In the genomic region with DNA sequence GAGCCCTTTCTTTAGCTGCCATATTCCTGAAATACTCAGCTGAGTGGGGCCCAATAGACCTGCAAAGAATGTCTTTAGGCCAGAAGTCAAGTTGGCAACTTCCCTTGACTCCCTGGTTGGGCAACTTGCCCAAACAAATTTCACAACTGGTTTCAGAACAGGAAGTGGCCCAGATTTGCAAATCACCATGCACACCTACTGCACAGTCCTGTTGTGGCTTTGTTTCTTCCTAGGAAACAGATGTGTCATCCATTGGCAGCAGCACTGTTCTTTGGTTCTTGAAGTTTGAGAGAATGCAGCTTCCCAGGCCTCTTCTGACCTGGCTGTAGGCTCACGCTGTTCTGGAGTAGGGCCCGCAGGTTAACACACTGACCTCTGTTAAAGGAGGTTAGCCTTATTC, we compare ENCODE assay signal across 8 mouse cellular contexts. TPM values are rescaled to one million over a fixed set of nuclear protein-coding genes. Genes with fewer than 3 reads are reported as not detected.
DNase-seq lines count a peak whose midpoint lies in the region; ATAC-seq lines count a peak whose summit lies in the region.
"Had no signal": no experiment of that assay in that cellular context is flagged by ENCODE, and none has a peak within 500 bp of the region (broad histone marks: within the 10 kb centered on the region; RNA-seq: fewer than 3 reads in every experiment).

No protein-coding gene starts in this region.

- 92% methylated on average over 2 of the region's 2 CpGs for WGBS in limb, embryonic 10.5 days

- DNase-seq in urinary bladder, postnatal 25 days (ENCODE audit: low spot score), result peak; percentile 42
- DNase-seq in urinary bladder, postnatal 10 days (ENCODE audit: low spot score), result no peak
- DNase-seq in fat pad, adult 2 months (ENCODE audit: extremely low read depth, low read depth, low spot score), result peak; percentile 79
- DNase-seq in lung, postnatal 10 days, result peak; percentile 77
- no peak for DNase-seq in frontal cortex, adult 2 months (ENCODE audit: extremely low spot score in 1 of 2, low spot score in 1 of 2)
- DNase-seq in limb, embryonic 10.5 days (ENCODE audit: low spot score), result no peak

- no peaks in the 10 kb centered on the region for H3K9me3 ChIP-seq in limb, embryonic 10.5 days (replicated peaks)
- H3K9me3 ChIP-seq: neural tube, embryonic 15.5 days had no signal

- ATAC-seq in erythroid progenitor cell, adult 5-6 weeks (replicated peaks; ENCODE audit: low FRiP score, poor library complexity, severe bottlenecking), result no peak

- H3K27ac ChIP-seq in limb, embryonic 10.5 days, result no peak overlapping the region
- H3K27ac ChIP-seq: neural tube, embryonic 15.5 days had no signal

- no peaks in the 10 kb centered on the region for H3K27me3 ChIP-seq in limb, embryonic 10.5 days (ENCODE audit: low read depth, poor library complexity, severe bottlenecking)
- H3K27me3 ChIP-seq: neural tube, embryonic 15.5 days had no signal

- no peaks in the 10 kb centered on the region for H3K4me1 ChIP-seq in limb, embryonic 10.5 days
- H3K4me1 ChIP-seq: neural tube, embryonic 15.5 days had no signal

- no peaks in the 10 kb centered on the region for H3K36me3 ChIP-seq in limb, embryonic 10.5 days
- H3K36me3 ChIP-seq: neural tube, embryonic 15.5 days had no signal

- no peak overlapping the region for H3K4me3 ChIP-seq in limb, embryonic 10.5 days
- H3K4me3 ChIP-seq: neural tube, embryonic 15.5 days had no signal

RNA-seq across cellular contexts. Expression of a gene that starts 6.9 kb away (rescaled TPM):
- 96.8 and 103 TPM in 2 replicates for polyA plus RNA-seq in frontal cortex, adult 2 months (2012; rRNA removed)
- 14.2 and 14.3 TPM in 2 replicates for polyA plus RNA-seq in limb, embryonic 10.5 days (2016; fragmentation: Nextera tagmentation; extraction: Ambion mirVana)
- total RNA-seq in erythroid progenitor cell, adult 5-6 weeks (2015; ENCODE audit: low replicate concordance), result 44.0 and 57.3 TPM in 2 replicates
- 28.8 and 31.5 TPM in 2 replicates for total RNA-seq in erythroid progenitor cell, adult 5-6 weeks (2017; ENCODE audit: low replicate concordance)

RNA-seq across cellular contexts. Expression of a gene that starts 15.2 kb away (rescaled TPM):
- polyA plus RNA-seq in frontal cortex, adult 2 months (2012; rRNA removed), result 5.8 and 7.2 TPM in 2 replicates
- 1.1 and 9.1 TPM in 2 replicates for polyA plus RNA-seq in limb, embryonic 10.5 days (2016; fragmentation: Nextera tagmentation; extraction: Ambion mirVana)
- not detected in 2 replicates for total RNA-seq in erythroid progenitor cell, adult 5-6 weeks (2015; ENCODE audit: low replicate concordance)
- total RNA-seq in erythroid progenitor cell, adult 5-6 weeks (2017; ENCODE audit: low replicate concordance), result not detected in 2 replicates

Comparison
In these comparisons a context has a peak if more than half of its experiments do, and no peak if none do; other contexts are left out.
1. DNase-seq: peak in urinary bladder, postnatal 25 days (single experiment), fat pad, adult 2 months (single experiment) and lung, postnatal 10 days (single experiment); none in urinary bladder, postnatal 10 days (single experiment), frontal cortex, adult 2 months (0 of 2) and limb, embryonic 10.5 days (single experiment).